Mouse (Mus musculus) liver, postnatal 0 days (tissue): ENCODE data around the gene Magoh.

Source experiments
- CTCF ChIP-seq: sonication (generic); IDR thresholded peaks from 2 replicates; pipeline ENCODE4 v1.5.1; 2016; ENCODE audit warnings: antibody characterized with exemption, low read depth
- EP300 ChIP-seq: IDR thresholded peaks from 2 replicates; pipeline ENCODE4 v1.6.1; 2016; ENCODE audit warnings: antibody characterized with exemption, low read depth, mild to moderate bottlenecking

GRCm38 (mm10) chr4:107921152-107921695, 41.7 kb downstream of the Magoh start:
- TF ChIP-seq CTCF (no peak), EP300 (no peak)
